Mouse (Mus musculus): ENCODE measurements at regions not wholly inside any gene's neighbourhood (a gene's known extent, or its start where the extent isn't known, plus 50 kb on each side); places are given as distances from the start of the nearest gene placed in this dataset.
A peak's percentile ranks its signal among the peaks of the same experiment; 100 is the strongest.

GRCm38 (mm10) chr15:85670789-85671700 lies 63.7 kb upstream of the Ppara start:
- Histone ChIP-seq H3K4me1 (peaks cover 60% of the 10 kb centered on the region), H3K27me3 (no peaks in the 10 kb centered on the region), H3K27ac (replicated peaks) (peak overlapping the region; percentile 100), H3K9ac (replicated peaks) (peak overlapping the region; percentile 100), H3K4me3 (peak overlapping the region; percentile 77), H3K4me2 (replicated peaks) (peak overlapping the region; percentile 62), H3K36me3 (0 out of 2 replicates have a peak, but pooled peaks cover 3% of the 10 kb centered on the region), H3K9me3 (no peaks in the 10 kb centered on the region)
- peak; percentile 74 for ATAC-seq (replicated peaks)
- WGBS = under 1% methylated on average over 104 of the region's 141 CpGs

DNA sequence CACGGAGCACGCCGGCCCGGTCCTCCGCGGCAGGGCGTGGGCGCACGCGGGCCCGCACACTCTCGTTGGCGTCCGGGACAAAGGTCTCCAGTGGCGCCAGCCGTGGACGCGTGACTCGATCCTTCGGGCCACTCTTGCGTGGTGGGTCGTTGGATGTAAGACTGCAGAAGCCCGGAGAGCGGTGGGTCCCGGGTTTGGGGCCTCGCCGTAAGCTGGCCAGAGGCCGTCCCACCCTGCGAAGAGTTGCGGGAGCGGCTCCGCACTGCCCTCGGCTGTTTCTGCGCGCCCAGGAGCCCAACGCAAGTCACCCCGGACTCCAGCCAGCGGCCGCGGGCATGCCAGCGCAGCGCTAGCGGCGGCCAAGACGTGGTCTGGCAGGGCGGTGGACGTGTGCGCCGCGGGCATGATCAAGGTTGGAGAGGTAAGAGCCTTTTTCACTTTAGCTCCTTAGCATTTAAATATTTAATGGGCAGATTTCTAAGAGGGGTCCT lies 63.0 kb upstream of the Ppara start:
- Histone ChIP-seq H3K4me1 (peaks cover 61% of the 10 kb centered on the region), H3K9me3 (no peaks in the 10 kb centered on the region), H3K27ac (replicated peaks) (peak overlapping the region; percentile 100), H3K4me3 (peak overlapping the region; percentile 77), H3K9ac (replicated peaks) (peak overlapping the region; percentile 100), H3K4me2 (replicated peaks) (peak overlapping the region; percentile 62), H3K27me3 (no peaks in the 10 kb centered on the region), H3K36me3 (peaks cover 7% of the 10 kb centered on the region; the same call in 1 of the 2 replicates)
- no peak for ATAC-seq (replicated peaks)
- WGBS = under 1% methylated on average over 50 of the region's 50 CpGs

- WGBS = 37% methylated on average over 3 of the region's 3 CpGs
These were observed 62.4 kb upstream of the Ppara start for GRCm38 (mm10) chr15:85672376-85672775.

GRCm38 (mm10) chr15:85672931-85673330 lies 61.9 kb upstream of the Ppara start:
- peak overlapping the region; percentile 100 for H3K9ac ChIP-seq (replicated peaks)
- peak overlapping the region; percentile 62 for H3K4me2 ChIP-seq (replicated peaks)
- H3K27ac ChIP-seq (replicated peaks) = peak overlapping the region; percentile 100
- peaks cover 7% of the 10 kb centered on the region; the same call in 1 of the 2 replicates for H3K36me3 ChIP-seq
- 32% methylated on average over 3 of the region's 3 CpGs for WGBS
- no peaks in the 10 kb centered on the region for H3K27me3 ChIP-seq
- ATAC-seq (replicated peaks) = no peak
- H3K9me3 ChIP-seq = no peaks in the 10 kb centered on the region
- peaks cover 65% of the 10 kb centered on the region for H3K4me1 ChIP-seq
- H3K4me3 ChIP-seq = peak overlapping the region; percentile 77

More at GRCm38 (mm10) chr15:85672376-85672775, 62.4 kb upstream of the Ppara start:
- H3K27ac ChIP-seq (replicated peaks) = peak overlapping the region; percentile 100
- peaks cover 65% of the 10 kb centered on the region for H3K4me1 ChIP-seq
- no peak for ATAC-seq (replicated peaks)
- no peaks in the 10 kb centered on the region for H3K9me3 ChIP-seq
- H3K4me3 ChIP-seq = peak overlapping the region; percentile 77
- H3K9ac ChIP-seq (replicated peaks) = peak overlapping the region; percentile 100
- no peaks in the 10 kb centered on the region for H3K27me3 ChIP-seq
- peaks cover 7% of the 10 kb centered on the region; the same call in 1 of the 2 replicates for H3K36me3 ChIP-seq
- peak overlapping the region; percentile 62 for H3K4me2 ChIP-seq (replicated peaks)

DNA sequence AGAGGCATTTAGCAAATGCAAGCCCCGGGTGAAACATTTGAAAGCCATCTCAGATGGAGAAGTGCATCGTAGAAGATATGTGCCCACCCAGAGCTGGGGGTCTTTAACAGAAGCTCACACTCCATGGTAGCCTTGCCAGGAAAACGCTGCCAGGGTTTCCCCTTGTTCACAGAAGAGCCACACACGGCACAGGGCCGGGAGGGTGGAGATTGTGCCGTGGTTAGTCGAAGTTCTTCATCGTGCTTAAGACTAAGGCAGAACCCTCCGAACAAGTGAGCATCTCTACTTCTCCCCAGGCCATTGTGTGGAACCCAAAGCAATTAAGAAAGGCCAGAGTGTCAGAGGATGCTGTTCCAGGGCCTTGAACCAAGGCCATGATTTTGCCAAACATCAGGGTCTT lies 61.3 kb upstream of the Ppara start:
- WGBS = 29% methylated on average over 9 of the region's 9 CpGs
- H3K36me3 ChIP-seq = peaks cover 7% of the 10 kb centered on the region; the same call in 1 of the 2 replicates
- peaks cover 66% of the 10 kb centered on the region for H3K4me1 ChIP-seq
- peak overlapping the region; percentile 77 for H3K4me3 ChIP-seq
- peak overlapping the region; percentile 62 for H3K4me2 ChIP-seq (replicated peaks)
- no peaks in the 10 kb centered on the region for H3K27me3 ChIP-seq
- ATAC-seq (replicated peaks) = no peak
- no peaks in the 10 kb centered on the region for H3K9me3 ChIP-seq
- H3K9ac ChIP-seq (replicated peaks) = peak overlapping the region; percentile 100
- H3K27ac ChIP-seq (replicated peaks) = peak overlapping the region; percentile 24

DNA sequence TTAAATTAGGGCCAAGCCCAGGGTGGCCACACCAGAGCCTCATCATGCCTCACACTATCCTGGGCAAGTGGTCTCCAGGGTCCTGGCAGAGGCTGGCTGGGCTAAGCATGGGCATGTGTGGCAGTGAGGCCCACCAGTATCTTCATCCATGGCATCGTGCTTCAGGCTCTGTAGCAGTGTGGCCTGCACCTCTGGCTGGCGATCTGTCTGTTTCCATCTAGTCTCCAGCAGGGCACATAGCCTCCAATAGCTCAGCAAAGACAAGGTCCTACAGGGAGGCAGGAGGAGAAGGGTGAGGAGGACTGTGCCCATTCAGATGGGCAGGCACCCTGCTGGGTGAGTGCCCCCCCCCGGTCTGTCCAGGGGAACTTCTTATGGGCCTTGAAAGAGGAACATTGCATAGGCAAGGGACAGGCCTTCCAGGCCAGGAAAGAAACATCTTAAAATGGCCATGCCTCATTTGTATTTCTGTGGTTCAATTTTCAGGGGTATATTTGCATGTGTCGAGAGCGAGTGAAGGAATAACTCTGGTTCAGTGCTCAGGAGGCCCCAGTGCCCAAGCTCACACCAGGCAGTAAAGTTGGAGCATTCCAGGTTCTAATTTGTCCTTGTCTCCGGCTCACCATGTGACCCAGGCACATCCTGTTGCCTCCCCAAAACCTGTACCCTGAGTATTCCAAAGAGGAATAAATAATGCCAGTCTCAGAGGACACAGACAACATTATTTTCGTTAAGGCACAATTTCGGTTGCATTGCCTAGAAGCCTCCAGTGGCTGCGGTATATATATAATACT lies 60.4 kb upstream of the Ppara start:
- H3K4me1 ChIP-seq = peaks cover 66% of the 10 kb centered on the region
- H3K27ac ChIP-seq (replicated peaks) = peak overlapping the region; percentile 24
- WGBS = 65% methylated on average over 9 of the region's 9 CpGs
- no peaks in the 10 kb centered on the region for H3K9me3 ChIP-seq
- peak overlapping the region; percentile 77 for H3K4me3 ChIP-seq
- H3K9ac ChIP-seq (replicated peaks) = peak overlapping the region; percentile 100
- peaks cover 7% of the 10 kb centered on the region; the same call in 1 of the 2 replicates for H3K36me3 ChIP-seq
- H3K27me3 ChIP-seq = no peaks in the 10 kb centered on the region
- peak overlapping the region; percentile 62 for H3K4me2 ChIP-seq (replicated peaks)
- no peak for ATAC-seq (replicated peaks)

- H3K4me3 ChIP-seq = peak overlapping the region; percentile 77
- H3K4me1 ChIP-seq = peaks cover 66% of the 10 kb centered on the region
- no peaks in the 10 kb centered on the region for H3K27me3 ChIP-seq
- H3K9ac ChIP-seq (replicated peaks) = peak overlapping the region; percentile 32
- H3K36me3 ChIP-seq = peaks cover 7% of the 10 kb centered on the region; the same call in 1 of the 2 replicates
- no peak for ATAC-seq (replicated peaks)
- WGBS = 73% methylated on average over 7 of the region's 7 CpGs
- peak overlapping the region; percentile 98; the same call in 1 of the 2 replicates for H3K27ac ChIP-seq (replicated peaks)
- H3K9me3 ChIP-seq = no peaks in the 10 kb centered on the region
- H3K4me2 ChIP-seq (replicated peaks) = peak overlapping the region; percentile 62
These were observed 59.7 kb upstream of the Ppara start for GRCm38 (mm10) chr15:85675126-85675525.

GRCm38 (mm10) chr15:85675736-85676135 lies 59.0 kb upstream of the Ppara start:
- Histone ChIP-seq H3K9me3 (no peaks in the 10 kb centered on the region), H3K4me1 (peaks cover 70% of the 10 kb centered on the region), H3K4me2 (replicated peaks) (peak overlapping the region; percentile 62), H3K27me3 (no peaks in the 10 kb centered on the region), H3K36me3 (peaks cover 7% of the 10 kb centered on the region; the same call in 1 of the 2 replicates), H3K27ac (replicated peaks) (peak overlapping the region; percentile 98), H3K9ac (replicated peaks) (peak overlapping the region; percentile 32), H3K4me3 (peak overlapping the region; percentile 77)
- WGBS = 74% methylated on average over 5 of the region's 5 CpGs
- ATAC-seq (replicated peaks) = no peak

DNA sequence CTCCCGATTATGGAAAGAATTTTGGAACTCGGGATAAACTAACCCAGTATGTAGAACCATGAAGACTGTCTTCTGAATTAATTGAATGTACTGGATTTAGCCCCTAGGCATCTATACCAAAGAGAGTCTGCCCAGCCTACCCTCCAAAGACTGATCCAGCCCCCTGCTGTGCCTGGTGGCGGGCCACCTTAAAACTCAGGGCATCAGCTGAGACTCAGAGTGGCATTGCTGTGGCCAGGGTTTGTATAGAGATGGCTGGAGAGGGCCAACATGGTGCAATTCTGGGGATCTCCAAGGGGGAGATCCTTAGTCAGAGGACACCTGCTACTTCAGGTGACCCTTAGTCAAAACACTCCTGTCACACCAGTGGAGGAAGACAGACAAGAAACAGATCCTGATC lies 58.6 kb upstream of the Ppara start:
- no peaks in the 10 kb centered on the region for H3K27me3 ChIP-seq
- H3K27ac ChIP-seq (replicated peaks) = peak overlapping the region; percentile 98
- no peaks in the 10 kb centered on the region for H3K9me3 ChIP-seq
- peak overlapping the region; percentile 77 for H3K4me3 ChIP-seq
- WGBS = 68% methylated on average over 3 of the region's 3 CpGs
- ATAC-seq (replicated peaks) = no peak
- peaks cover 75% of the 10 kb centered on the region for H3K4me1 ChIP-seq
- H3K9ac ChIP-seq (replicated peaks) = peak overlapping the region; percentile 32
- peak overlapping the region; percentile 62 for H3K4me2 ChIP-seq (replicated peaks)
- peaks cover 7% of the 10 kb centered on the region; the same call in 1 of the 2 replicates for H3K36me3 ChIP-seq

DNA sequence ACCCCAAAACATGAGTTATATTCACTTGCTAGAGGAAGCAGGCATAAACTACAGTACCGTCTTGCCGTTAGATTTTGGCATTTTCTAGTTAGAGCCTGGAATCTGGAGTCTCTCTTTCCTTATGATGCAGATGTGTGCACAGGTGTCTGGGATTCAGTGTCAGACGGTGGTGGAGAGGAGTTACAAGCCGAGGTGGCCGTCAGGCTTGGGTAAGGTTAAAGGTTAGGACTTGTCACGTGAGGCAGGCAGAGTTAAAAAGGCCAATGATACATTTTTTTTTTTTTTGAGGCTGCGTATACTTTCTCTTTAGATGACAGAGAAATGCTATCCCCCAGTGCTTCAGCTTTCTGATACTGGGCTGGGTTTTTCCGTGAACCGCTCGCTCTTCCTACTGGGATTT lies 57.9 kb upstream of the Ppara start:
- Histone ChIP-seq H3K4me3 (peak overlapping the region; percentile 77), H3K36me3 (peaks cover 7% of the 10 kb centered on the region; the same call in 1 of the 2 replicates), H3K27ac (replicated peaks) (peak overlapping the region; percentile 98), H3K9me3 (no peaks in the 10 kb centered on the region), H3K4me1 (peaks cover 82% of the 10 kb centered on the region), H3K27me3 (no peaks in the 10 kb centered on the region), H3K4me2 (replicated peaks) (peak overlapping the region; percentile 62), H3K9ac (replicated peaks) (peak overlapping the region; percentile 32)
- no peak for ATAC-seq (replicated peaks)
- 71% methylated on average over 10 of the region's 10 CpGs for WGBS

- WGBS = 49% methylated on average over 6 of the region's 6 CpGs
- Histone ChIP-seq H3K4me3 (peak overlapping the region; percentile 77), H3K27me3 (no peaks in the 10 kb centered on the region), H3K4me1 (peaks cover 87% of the 10 kb centered on the region), H3K36me3 (peaks cover 7% of the 10 kb centered on the region; the same call in 1 of the 2 replicates), H3K4me2 (replicated peaks) (peak overlapping the region; percentile 62), H3K9me3 (no peaks in the 10 kb centered on the region), H3K27ac (replicated peaks) (peak overlapping the region; percentile 98), H3K9ac (replicated peaks) (peak overlapping the region; percentile 32)
- no peak for ATAC-seq (replicated peaks)
These were observed 57.4 kb upstream of the Ppara start for GRCm38 (mm10) chr15:85677381-85677780.

Measured in forebrain, embryonic 15.5 days (tissue).